Mouse (Mus musculus) myocyte (in vitro differentiated cells): ENCODE measurements at regions not wholly inside any gene's neighbourhood (a gene's known extent, or its start where the extent isn't known, plus 50 kb on each side); places are given as distances from the start of the nearest gene placed in this dataset.

ENCODE experiments used
- E2F4 ChIP-seq: IDR thresholded peaks from one replicate; pipeline ENCODE4 v1.6.1; 2011; ENCODE audit warnings: mild to moderate bottlenecking, control low read depth, moderate library complexity; ENCODE audit not compliant: insufficient read depth
- MAX ChIP-seq: IDR thresholded peaks from one replicate; pipeline ENCODE4 v1.6.1; 2011; ENCODE audit warnings: low read depth, mild to moderate bottlenecking, control low read depth
- POLR2A ChIP-seq: IDR thresholded peaks from one replicate; pipeline ENCODE4 v1.6.1; 2011; ENCODE audit warnings: low read depth, mild to moderate bottlenecking, control low read depth, moderate library complexity; ENCODE audit not compliant: insufficient read length

DNA sequence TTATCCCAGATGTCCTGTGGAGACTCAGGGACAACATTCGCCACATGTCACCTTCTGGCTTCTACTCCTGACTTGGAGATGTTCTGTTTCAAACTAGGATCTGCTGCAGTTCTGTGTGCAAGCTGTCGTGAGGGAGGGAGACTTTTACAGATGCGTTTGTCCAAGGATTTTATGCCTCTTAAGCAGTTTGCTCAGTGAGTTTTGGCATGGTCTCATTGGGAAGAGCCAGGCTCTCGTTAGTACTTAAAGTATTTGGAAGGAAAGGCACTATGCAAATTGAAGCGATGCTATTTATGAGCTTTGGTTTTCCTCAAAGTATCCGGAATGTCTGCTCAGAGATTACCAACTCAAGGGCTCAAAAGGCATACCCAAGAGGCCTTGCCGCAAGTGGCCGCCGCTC, 227.0 kb upstream of the Tars start:
- TF ChIP-seq E2F4 (no peak), MAX (no peak), POLR2A (no peak)
